In the genomic region with DNA sequence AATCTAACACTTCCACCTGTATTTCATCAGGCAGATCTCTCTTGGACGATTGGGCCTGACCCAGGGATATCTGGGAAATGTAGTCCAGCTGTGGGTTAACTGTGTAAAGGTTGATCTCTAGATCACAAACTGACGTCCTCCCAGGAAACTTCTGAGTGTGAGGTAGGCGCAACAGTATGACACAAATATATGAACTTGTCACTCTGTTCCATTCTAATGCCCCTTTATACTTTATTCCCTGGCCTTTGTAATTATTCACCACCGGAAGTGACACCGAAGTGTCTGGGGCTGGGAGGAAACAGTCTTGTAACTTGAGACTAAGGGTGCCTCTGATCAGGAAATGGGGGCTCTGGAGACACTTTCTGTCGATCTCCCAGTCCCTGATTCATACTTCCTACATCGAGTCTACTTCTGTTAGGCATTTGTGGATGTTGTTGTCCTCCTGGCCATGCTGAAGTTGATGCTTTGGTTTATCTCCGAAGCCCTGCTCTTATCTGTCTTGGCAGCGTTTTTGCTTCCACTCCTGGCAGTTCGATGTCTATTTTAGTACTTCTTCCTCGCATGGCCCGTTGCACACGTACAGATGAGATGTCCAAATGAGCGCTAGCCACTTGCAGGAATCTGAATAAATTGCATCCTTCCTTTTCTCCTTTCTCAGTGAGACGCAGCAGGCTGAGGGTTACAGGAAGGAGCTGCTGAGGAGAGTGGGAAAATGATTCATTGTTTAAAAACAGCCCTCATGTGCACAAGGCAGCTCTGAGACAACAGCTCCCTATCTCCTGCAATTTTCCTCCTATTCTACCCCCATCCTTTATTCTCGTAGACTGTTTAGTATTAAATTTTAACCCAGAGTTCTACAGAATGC, we compare ENCODE assay signal across 9 mouse cellular contexts.
DNase-seq lines count a peak whose midpoint lies in the region; ATAC-seq and TF ChIP-seq lines count a peak whose summit lies in the region.
"Had no signal": no experiment of that assay in that cellular context is flagged by ENCODE, and none has a peak within 500 bp of the region (broad histone marks: within the 10 kb centered on the region; RNA-seq: fewer than 3 reads in every experiment).

No protein-coding gene starts in this region.

- H3K27ac ChIP-seq in lung, embryonic 15.5 days: 0 out of 2 replicates have a peak overlapping the region, but pooled peaks have one; percentile 56
- H3K27ac ChIP-seq in kidney, postnatal 0 days: peak overlapping the region; percentile 65
- H3K27ac ChIP-seq in midbrain, postnatal 0 days (ENCODE audit: low read depth, low read length): no peak overlapping the region
- H3K27ac ChIP-seq: midbrain, embryonic 12.5 days had no signal

- no peaks in the 10 kb centered on the region for H3K27me3 ChIP-seq in lung, embryonic 15.5 days
- no peaks in the 10 kb centered on the region for H3K27me3 ChIP-seq in kidney, postnatal 0 days (ENCODE audit: insufficient read depth, low read length)
- no peaks in the 10 kb centered on the region for H3K27me3 ChIP-seq in midbrain, postnatal 0 days (ENCODE audit: insufficient read depth, low read length)
- H3K27me3 ChIP-seq: midbrain, embryonic 12.5 days had no signal

- no peak for DNase-seq in lung, postnatal 25 days (ENCODE audit: low spot score)
- DNase-seq in forelimb bud, embryonic 11.5 days (ENCODE audit: low read depth, low spot score): peak; percentile 8
- peak; percentile 74 for DNase-seq in kidney, postnatal 0 days (ENCODE audit: low spot score)
- no peak for DNase-seq in midbrain, postnatal 0 days (ENCODE audit: low spot score)
- no peak for DNase-seq in urinary bladder, postnatal 4 days (ENCODE audit: low spot score in 2 of 2)
- no peak for DNase-seq in cerebellum, adult 11 months
- no peak for DNase-seq in cerebellum, postnatal 4 days (ENCODE audit: low spot score in 2 of 2)

- peak overlapping the region; percentile 45 for H3K4me2 ChIP-seq in lung, embryonic 15.5 days
- peak overlapping the region; percentile 59 for H3K4me2 ChIP-seq in kidney, postnatal 0 days (ENCODE audit: low read length)
- H3K4me2 ChIP-seq in midbrain, postnatal 0 days (ENCODE audit: low read depth, low read length, poor library complexity, severe bottlenecking): peak overlapping the region; percentile 22
- H3K4me2 ChIP-seq: midbrain, embryonic 12.5 days had no signal

- peak; percentile 45; the same call in 1 of the 2 replicates for ATAC-seq in lung, embryonic 15.5 days (ENCODE audit: borderline replicate concordance, extremely low read depth, low FRiP score, low TSS enrichment)
- peak; percentile 26; the same call in 1 of the 2 replicates for ATAC-seq in kidney, postnatal 0 days (replicated peaks; ENCODE audit: low FRiP score, low read depth)
- no peak for ATAC-seq in midbrain, postnatal 0 days (ENCODE audit: low FRiP score)

- H3K4me1 ChIP-seq in lung, embryonic 15.5 days: peaks cover 14% of the 10 kb centered on the region; the same call in 1 of the 2 replicates
- no peaks in the 10 kb centered on the region; the same call in 1 of the 2 replicates for H3K4me1 ChIP-seq in kidney, postnatal 0 days (replicated peaks; ENCODE audit: insufficient read depth, low read length)
- H3K4me1 ChIP-seq in midbrain, postnatal 0 days (ENCODE audit: insufficient read depth, low read length): no peaks in the 10 kb centered on the region
- H3K4me1 ChIP-seq: midbrain, embryonic 12.5 days had no signal

- peak overlapping the region; percentile 21 for H3K4me3 ChIP-seq in lung, embryonic 15.5 days
- H3K4me3 ChIP-seq in kidney, postnatal 0 days (replicated peaks; ENCODE audit: low read depth, low read length): peak overlapping the region; percentile 29
- H3K4me3 ChIP-seq in midbrain, postnatal 0 days (ENCODE audit: low read depth, low read length): no peak overlapping the region
- H3K4me3 ChIP-seq: midbrain, embryonic 12.5 days had no signal

- TF ChIP-seq CTCF in kidney, postnatal 0 days (IDR thresholded peaks at IDR 0.05; ENCODE audit: low read depth): no peak
- TF ChIP-seq CTCF in midbrain, postnatal 0 days (IDR thresholded peaks at IDR 0.05): no peak

- H3K9ac ChIP-seq in lung, embryonic 15.5 days: no peak overlapping the region
- peak overlapping the region; percentile 36 for H3K9ac ChIP-seq in kidney, postnatal 0 days (ENCODE audit: low read depth, low read length)
- H3K9ac ChIP-seq in midbrain, postnatal 0 days (replicated peaks; ENCODE audit: low read length, poor library complexity, severe bottlenecking): no peak overlapping the region
- H3K9ac ChIP-seq: midbrain, embryonic 12.5 days had no signal

- WGBS in lung, embryonic 15.5 days: 23% methylated on average over 16 of the region's 16 CpGs
- WGBS in kidney, postnatal 0 days: 7% methylated on average over 16 of the region's 16 CpGs
- 53% methylated on average over 16 of the region's 16 CpGs for WGBS in midbrain, postnatal 0 days

- no peaks in the 10 kb centered on the region for H3K36me3 ChIP-seq in lung, embryonic 15.5 days
- no peaks in the 10 kb centered on the region for H3K36me3 ChIP-seq in kidney, postnatal 0 days (ENCODE audit: insufficient read depth, low read length)
- no peaks in the 10 kb centered on the region for H3K36me3 ChIP-seq in midbrain, postnatal 0 days (ENCODE audit: insufficient read depth, low read length)
- H3K36me3 ChIP-seq: midbrain, embryonic 12.5 days had no signal

- no peaks in the 10 kb centered on the region for H3K9me3 ChIP-seq in lung, embryonic 15.5 days
- no peaks in the 10 kb centered on the region for H3K9me3 ChIP-seq in kidney, postnatal 0 days (replicated peaks; ENCODE audit: low read length)
- H3K9me3 ChIP-seq in midbrain, postnatal 0 days (ENCODE audit: low read length): no peaks in the 10 kb centered on the region
- H3K9me3 ChIP-seq: midbrain, embryonic 12.5 days had no signal

Comparison
In these comparisons a context has a peak if more than half of its experiments do, and no peak if none do; other contexts are left out.
1. DNase-seq: peak in forelimb bud, embryonic 11.5 days (single experiment) and kidney, postnatal 0 days (single experiment); none in lung, postnatal 25 days (single experiment), midbrain, postnatal 0 days (single experiment), urinary bladder, postnatal 4 days (0 of 2), cerebellum, adult 11 months (single experiment) and cerebellum, postnatal 4 days (0 of 2).
2. Peak in every context shown above with its lines, with median percentiles within 50 percentile points of each other: H3K4me2 ChIP-seq.